Mouse (Mus musculus): ENCODE data around the gene Dab1.

The Dab1 gene

DNA sequence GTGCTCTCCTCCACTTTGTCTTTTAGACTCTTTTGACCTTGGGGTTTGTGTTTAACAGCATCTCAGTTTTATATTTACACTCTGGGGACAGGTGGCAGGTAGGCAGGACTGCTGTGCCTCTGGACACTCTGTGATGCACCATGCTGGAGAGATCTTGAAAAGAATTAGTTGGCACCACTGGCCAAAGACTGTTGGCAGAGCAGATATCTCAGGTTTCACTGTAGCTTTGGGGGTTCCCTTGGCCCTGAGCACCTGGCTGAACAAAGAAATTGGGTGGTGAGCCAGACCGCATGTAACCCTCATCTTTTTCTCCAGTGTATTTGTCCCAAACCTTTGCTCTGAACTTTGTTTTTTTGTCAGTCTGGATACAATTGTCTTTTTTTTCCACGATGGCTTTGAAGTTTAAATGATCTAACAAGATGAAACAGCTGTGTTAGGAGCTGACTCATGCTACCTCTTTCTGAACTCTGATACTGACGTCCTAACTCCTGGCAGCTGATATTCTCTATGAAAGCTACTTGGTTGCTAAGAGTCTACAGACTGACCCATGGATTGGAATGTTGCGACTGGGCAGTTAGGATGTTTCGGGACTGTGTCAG lies 960.9 kb downstream of the Dab1 start:
- no peak for DNase-seq (ENCODE audit: low read depth, low spot score)

DNA sequence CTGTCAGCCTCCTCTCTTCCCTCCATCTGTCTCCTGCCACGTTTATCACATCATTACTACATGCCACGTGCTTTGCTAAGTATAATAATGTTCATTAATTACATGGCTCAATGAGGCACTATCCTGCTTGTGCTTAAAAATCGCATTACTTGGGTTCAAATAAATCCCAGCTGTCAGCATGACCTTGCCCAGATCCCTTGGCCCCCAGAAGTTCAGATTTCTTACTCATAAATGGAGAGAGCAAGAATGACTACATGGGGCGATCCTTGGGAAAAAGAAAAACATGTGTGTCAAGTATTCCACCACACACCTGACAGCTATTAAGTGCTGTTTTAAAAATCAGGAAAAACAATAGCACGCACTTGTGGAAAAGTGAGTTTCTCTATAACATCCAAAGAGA lies 963.6 kb downstream of the Dab1 start:
- no peak for DNase-seq (ENCODE audit: low read depth, low spot score)

DNA sequence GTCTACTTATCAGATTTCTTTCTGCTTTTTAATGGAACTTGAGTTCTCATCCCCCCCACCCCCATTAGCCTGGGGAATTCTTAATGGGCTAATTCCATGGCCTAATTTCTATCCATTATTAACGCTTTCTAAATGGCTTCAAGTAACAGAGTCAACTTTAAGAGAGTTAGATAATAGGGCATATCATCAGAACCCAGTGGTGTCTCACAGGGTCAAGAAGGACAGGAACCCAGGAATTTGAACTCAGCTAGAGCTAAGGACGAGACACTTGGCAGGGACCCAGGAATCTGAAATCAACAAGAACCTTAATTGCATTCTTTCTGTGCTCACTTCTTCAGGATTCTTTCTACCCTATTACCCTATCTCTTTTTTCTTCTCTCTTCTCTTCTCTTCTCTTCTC lies 968.7 kb downstream of the Dab1 start:
- no peak for DNase-seq (ENCODE audit: low read depth, low spot score)

DNA sequence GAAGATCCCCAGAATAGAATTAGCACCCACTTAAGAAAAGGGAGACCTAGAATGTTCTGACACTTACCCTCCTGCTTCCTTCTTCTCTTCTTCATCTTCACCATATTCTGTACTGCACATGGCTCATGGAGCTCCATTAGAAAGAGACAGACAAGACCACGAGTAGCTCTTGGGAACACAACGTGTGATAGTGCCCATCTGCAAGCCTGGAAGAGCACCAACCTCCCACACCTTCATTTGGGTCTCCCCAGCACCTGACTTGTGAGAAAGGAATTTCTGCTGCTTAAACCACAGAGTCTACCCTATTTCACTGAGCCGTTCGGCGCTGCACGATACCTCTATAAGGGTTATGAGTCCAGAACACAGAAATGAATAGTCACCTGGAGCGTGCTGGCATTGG lies 977.8 kb downstream of the Dab1 start:
- no peak for DNase-seq (ENCODE audit: low read depth, low spot score)

DNA sequence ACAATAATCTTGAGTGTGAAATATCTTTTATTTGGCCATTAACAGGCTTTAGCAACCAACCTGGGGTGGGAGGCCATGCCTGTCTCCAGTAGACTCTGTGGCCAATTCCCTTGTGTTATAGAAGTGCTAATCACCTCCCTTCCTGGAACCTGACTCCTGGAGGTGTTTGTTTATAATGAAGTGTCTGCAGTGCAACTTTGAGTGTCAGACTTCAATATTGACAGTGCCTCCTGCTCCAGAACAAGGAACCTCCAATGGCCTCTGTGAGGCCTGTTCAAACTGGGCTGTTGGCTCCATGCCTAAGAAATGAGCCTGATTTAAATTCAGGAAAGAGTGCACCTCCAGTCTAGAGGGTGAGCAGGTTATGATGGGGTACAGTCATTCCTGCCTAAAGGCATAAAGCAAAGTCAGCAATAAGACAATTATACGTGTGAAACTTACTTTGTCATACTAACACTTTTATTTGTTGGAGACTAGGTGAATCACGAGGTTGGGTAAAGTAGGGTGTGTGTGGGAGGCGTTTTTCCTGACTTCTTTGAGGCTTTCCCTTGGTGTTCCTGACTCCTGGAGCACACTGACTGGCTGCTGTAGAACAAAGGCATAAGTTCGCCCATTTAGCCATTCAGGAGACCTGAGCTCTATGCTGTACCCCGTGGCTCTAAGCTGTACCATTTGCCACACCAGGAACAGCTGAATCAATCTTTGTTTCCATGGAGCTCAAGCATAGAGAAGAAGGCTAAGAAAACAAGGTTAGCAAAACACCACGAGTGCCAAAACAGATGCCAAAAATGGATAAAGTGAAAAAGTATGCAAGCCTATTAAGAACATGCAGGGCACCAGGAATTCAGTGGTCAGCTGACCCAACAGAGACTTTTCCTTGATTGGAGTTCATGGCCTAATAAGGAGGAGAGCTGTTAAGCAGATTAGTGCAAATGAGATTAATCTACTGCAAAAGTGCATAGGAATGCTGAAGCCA lies 978.6 kb downstream of the Dab1 start:
- DNase-seq (ENCODE audit: low read depth, low spot score): no peak

DNA sequence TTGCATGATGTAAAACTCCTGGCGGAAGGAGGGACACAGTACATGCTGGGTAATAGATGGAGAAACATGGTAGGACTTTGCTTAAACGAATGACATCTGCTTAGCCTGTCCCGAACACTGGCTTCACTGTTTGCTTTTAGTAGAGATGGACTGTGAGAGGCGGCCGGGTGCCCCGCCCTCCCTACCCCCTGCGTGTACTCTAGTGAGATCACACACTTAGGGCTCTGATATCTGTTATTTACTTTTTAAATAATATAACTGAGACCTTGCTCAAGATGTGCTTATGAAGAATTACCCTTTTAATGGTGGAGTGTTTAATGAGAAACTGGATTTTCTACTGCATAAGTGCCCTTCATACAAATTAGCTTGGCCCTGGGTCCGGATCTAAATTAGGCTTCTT lies 983.6 kb downstream of the Dab1 start:
- no peak for DNase-seq (ENCODE audit: low read depth, low spot score)

DNA sequence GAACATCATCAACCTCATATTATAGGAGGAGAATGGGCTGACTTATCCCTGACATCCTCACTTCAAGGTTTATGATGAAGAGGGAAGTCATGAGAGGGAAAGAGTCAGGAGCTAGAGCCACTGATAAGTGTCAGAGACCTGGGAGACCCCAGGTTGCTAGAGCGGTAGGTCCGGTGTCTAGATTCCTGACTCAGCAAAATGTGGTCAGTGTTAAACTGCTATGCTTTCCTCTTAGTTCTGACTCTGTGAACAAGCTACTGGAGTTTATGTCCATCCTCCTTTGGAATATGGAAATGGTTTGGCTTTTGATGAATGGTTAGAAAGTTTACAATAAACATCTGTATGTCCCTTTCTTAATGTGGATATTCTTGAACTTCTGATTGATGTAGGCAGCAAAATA lies 985.1 kb downstream of the Dab1 start:
- no peak for DNase-seq (ENCODE audit: low read depth, low spot score)

DNA sequence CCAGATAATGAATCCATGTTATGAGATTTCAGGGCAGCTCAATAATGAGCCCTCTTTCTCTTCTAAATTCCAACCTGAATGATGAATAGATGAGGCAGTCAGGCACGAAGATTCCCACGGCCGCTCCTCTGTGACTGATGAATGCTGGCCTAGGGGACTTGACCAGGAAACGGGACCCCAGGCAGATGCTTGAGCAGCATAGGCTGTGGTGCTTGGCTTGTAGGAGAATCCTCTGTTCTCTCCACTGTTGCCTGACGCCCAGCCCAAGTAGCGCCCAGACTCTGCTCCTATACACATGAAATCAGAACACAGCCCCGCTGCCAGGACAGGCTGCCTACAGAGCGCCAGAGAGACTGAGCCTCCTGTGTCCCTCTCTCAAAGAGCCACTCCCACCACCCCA lies 987.7 kb downstream of the Dab1 start:
- no peak for DNase-seq (ENCODE audit: low read depth, low spot score)

DNA sequence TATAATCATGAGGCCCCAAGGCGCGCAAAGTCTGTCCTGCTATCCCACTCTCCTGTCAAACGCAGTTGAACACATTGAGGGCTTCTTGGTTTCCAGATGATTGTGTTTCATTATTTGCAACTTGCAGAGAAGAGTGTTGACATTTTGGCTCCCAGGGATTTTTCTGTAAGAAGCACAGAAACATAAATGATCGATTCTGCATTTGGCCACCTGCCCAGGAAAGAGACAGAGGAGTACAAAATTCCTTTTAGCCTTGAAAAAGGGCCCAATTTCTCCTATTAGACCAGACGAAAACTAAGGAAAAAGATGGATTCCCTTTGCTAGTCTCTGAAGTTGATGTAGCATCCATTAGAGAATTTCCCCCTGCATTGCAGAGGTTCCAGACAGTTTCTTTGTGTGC lies 988.5 kb downstream of the Dab1 start:
- no peak for DNase-seq (ENCODE audit: low read depth, low spot score)

DNA sequence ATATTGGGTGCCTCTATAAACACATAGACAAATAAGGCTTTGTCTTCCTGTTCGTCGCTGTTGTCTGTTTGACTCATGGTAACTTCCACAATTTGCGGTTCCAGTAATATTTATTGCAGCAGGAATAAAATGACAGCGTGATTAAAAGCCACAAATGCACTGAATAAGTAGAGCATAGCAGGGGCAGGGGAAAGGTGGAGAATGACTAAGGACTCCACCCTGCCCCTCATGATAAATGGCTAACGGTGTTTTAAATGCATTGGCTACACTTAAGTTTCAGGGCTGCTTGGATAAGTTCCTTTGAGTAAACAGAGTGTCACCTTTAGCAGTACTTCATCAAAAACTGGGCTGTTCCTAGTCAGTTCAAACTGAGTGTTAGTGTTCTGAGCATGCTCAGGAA lies 1000.3 kb downstream of the Dab1 start:
- DNase-seq (ENCODE audit: low read depth, low spot score): no peak

DNA sequence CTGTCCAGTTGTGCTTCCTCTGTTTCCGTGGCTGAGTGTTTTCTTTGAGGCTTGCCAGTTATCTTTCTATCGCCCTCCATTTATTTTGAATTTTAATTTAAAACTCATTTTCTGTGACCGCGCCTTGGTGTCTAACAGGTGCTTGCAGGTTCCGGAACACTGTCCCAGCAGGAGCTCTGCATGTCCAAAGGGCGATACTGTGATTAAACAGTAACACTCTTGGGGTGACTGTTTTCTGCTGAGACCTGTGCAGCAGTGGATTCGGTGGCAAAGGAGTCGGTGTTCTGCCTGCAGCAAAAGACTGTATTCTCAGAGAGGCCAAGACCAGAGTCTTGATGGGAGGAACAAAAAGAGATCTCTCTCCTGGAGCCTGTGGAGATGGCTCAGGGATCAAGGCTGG lies 1006.2 kb downstream of the Dab1 start:
- no peak for DNase-seq (ENCODE audit: low read depth, low spot score)

DNA sequence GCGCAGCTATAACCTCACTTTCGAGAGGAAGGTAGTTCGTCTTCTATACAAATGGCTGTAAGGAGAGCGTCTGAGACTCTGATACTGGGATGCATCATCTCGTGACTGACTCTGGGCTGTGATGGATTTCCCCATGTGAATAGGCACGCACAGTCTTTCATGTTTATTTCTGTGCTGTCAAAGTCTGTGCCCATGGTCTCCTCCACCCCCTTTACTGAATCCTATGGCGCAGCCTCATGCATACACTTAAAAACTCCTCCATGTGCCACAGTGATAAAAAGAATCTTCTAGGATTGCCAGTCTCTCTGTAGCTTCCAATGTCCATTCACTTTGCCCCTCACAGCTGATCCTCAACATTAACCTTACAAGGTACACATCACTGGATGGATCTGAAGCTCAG lies 1009.5 kb downstream of the Dab1 start:
- no peak for DNase-seq (ENCODE audit: low read depth, low spot score)

DNA sequence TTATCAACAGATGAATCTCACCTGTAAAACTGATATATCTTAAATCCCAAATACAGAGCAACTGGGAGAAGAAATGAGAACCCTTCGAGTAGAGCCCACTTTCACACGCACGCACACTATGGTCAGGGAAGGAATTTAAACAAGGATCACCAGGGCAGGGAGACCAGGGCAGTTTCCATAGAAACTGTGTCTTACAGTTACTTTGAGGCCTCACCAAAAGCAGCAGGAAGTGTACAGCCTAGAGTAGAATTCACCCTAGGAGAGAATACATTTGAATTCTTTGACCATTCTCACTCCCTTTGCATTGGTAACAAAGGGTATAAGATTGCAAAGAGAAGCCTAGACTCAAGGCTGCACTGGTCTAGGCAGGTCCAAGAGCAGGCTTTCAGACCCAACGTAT lies 1017.9 kb downstream of the Dab1 start:
- DNase-seq (ENCODE audit: low read depth, low spot score): no peak

DNA sequence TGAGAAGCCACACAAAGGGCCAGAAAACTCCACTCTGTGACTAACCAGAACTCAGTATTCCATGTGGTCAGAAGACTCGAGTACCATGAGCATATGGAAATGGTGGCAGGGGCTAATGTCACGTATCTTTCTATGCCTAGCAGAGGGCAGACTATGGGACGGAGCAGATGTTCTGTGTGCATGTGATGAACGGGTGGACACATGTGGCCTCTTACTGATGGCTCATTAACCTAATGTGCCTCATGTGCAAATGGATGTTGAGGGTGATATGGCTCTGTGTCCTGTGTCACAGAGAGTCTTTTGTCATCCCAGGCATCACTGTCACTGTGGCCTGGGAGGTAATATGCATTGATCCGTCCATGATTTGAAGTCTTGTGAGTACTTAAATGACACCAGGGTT lies 1021.5 kb downstream of the Dab1 start:
- DNase-seq (ENCODE audit: low read depth, low spot score): no peak

DNA sequence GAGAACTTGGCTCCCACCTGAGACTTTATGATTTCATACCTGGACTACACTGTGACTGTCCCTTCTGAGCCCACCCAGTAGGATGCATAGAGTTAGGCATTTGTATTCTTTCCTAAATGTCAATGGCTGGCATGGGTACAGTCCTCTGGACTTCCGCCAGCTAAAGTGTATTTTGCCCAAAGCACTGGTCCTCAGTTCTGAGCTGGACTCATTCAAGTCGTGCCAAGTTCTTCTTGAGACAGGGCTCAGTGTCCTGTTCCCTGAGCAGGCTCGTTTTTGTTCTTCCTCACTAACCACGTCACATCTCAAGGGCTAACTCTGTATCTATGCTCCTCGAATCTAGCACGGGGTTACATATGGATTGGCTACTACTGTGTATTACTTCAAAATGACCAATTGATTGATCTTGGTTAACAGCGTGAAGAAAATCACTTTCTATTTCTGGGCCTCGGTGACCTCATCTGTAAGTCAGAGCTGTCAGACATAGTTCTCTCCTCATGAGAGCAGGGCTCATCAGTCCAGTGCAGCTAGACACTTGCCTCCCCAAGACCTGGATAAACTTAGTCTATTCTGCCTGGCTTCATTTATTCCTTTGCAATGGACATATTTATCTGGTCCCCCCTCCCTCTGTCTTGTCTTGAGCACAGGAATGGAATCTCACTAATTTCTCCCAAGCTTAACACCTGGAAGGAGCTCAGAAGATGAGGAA lies 1023.8 kb downstream of the Dab1 start:
- DNase-seq (ENCODE audit: low read depth, low spot score): no peak

DNA sequence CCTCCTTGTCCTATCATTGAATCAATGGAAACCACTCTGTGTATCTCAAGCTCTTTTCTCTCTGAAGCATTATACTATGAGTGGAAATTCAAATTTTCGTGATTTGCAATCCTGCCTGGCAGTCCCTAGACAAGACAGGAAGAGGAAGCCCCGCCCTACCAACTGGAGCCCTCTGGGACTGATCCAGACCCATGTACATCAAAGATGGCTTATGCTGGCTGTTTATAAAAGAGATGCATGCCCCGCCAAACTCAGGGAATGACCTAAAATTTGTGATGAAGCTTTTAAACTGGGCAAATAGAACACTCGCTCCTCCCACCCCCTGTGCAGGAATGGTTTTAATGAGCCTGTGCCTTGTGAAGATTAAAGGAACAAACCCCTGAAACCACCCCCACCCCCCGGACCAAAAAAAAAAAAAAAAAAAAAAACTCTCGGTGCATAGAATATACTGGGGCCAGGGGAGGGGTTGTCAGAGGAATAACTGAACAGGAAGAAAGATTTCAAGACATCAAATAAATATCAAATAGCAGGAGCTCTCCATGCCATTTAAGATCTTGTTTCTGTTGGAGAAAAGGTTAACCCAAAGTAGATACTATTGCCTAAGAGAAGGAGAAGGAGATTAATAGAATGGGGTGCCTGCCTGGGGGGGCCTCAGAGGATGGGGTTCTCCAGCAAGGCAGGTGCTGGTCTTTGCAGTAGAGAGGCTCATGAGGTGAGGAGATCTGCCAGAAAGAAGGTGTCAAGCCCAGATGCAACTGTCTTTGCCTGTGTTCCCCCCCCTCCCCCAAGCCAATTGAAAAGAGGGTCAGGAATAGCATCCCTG lies 1024.6 kb downstream of the Dab1 start:
- DNase-seq (ENCODE audit: low read depth, low spot score): no peak

DNA sequence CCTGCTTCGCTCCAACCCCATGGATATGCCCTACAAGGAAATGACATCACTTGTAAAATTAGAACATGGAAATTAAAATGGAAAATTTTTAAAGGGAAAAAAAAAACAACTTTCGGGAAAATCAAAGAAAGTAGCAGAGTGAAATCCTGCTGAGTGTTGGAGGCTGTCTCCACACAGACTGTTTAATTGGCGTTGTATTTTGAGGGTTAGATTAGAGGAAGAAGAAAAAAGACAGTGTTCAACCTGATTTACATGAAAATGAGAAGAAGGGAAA lies 1025.1 kb downstream of the Dab1 start:
- DNase-seq (ENCODE audit: low read depth, low spot score): no peak

DNA sequence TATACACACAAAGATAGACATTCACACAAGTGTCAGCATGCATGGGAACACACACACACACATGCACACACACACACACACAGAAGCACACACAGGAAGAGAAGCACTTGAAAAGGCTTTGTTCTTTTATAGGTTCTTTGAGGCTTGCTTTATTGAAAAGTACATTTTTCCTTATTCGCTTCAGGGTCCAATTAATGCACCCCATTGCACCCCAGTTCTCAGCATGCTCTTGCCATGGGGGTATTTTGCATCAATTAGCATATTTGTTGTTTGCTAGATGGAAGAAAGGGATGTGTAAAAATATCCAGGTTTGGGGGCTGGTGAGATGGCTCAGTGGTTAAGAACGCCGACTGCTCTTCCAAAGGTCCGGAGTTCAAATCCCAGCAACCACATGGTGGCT lies 1025.7 kb downstream of the Dab1 start:
- DNase-seq (ENCODE audit: low read depth, low spot score): no peak

DNA sequence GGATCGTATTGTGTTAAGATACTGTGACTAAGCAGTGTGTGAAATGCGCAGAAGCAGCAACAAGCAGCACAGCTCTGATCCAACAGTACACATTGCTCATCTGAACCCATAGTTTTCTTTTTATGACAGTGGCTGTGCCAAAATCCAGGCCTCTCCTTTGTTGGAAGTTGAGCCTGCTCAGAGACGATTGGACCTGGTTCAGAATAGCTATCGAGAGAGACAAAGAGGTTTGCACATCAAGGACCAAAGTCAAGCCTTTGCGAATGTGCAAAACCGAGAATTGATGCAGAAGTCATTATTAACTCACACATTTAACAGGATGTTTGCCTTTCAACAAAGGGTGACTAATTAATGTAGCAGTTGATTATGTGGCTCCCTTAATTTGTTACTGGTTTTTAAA lies 1032.6 kb downstream of the Dab1 start:
- DNase-seq (ENCODE audit: low read depth, low spot score): no peak

DNA sequence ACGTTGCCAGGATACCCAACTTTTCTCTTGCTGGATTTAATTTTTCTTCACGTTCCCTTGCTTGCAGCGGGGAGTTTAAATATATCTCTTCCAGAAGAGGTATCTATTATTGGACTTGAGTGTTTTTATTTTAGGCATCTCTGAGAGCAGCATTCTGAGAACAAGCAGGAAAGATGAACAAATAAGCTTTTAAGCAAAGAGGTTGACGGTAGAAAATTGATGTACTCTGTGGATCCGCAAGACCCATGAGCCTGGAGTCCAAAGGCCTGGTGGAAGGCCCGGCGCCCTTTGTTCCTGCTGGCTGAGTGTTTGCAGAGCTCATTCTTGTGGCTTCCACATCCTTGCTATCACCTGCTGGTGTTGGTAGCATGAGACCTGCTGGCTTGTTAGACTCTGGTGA lies 1037.6 kb downstream of the Dab1 start:
- DNase-seq (ENCODE audit: low read depth, low spot score): no peak

DNA sequence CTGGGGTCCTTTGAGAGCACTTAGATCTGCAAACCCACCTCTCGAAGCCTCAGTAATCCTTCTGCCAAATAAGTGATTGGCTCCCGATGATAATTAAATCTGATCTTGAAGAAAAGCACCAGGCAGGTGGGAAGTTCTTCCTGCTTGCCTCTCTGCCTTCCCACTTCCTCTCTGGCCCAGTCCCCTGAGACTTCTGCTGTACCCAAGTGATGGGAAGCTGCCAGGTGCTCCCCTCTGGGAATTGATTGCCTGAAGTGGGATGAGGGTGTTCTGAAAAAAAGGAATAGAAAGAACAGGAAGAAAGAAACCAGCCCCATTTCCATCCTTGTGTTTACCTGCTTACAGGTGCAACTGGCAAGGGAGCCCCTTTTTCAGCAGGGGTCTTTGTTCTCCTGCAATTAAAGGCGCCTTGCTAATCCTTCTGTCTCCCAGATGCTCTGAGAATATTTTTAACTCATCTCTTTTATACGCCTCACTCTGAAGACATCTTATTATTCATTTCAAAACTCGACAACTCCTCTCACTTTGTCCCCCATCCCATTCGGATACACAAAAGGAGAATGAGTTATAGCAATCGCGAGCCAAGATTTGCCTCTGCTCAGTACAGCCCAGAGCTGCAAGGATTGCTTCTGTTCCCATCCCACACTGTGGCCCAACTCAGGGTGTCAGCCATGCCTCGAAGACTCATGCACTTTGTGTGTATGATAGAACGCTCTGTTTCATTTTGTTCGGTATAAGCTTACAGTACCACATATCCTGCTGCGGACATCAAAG lies 1043.9 kb downstream of the Dab1 start:
- no peak for DNase-seq (ENCODE audit: low read depth, low spot score)

All from A20 (cell line).